Mouse (Mus musculus) retina, adult 2 months (tissue): ENCODE measurements around the gene Nkx1-2.

ENCODE experiments used
- DNase-seq: peaks from one replicate; pipeline ENCODE4 v3.0.0-alpha.2; 2012; ENCODE audit warnings: low read depth, low spot score

The Nkx1-2 gene

DNA sequence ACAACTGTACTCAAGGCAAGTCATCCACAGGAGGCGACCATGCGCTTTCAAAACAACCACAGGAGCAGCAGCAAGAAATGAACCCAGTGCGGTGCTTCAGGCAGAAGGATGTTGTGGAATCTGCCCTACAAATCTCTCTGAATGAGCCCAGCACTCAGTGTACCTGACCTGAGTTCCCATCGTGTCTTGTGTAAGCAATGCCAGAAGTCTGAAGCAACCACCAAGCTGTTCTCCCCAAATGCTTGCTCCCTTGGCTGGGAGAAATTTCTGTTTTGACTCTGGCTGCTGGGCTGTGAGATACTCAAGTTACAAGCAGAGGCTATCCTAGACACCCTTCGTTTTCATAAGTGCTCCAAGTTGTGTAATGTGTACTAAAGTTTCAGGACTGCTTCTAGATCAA is 6.3 kb upstream of the Nkx1-2 start:
- DNase-seq, result no peak

DNA sequence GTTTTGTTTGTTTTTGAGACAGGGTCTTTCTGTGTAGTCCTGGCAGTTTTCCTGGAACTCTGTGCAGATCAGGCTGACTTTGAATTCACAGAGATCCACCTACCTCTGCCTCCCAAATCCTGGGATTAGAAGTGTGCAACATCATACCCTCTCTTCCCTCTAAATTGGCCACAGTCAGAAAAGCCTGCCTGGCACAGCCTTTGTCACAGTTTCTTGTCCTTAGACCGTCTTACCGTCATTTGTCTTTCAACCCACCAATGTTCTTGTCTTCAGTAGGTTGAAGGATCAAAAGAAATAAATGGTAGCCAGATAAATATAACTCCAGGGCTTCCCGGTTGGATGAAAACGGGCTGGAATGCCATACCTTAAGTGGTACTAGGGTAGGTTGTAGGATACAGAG is 5.3 kb upstream of the Nkx1-2 start:
- no peak for DNase-seq

DNA sequence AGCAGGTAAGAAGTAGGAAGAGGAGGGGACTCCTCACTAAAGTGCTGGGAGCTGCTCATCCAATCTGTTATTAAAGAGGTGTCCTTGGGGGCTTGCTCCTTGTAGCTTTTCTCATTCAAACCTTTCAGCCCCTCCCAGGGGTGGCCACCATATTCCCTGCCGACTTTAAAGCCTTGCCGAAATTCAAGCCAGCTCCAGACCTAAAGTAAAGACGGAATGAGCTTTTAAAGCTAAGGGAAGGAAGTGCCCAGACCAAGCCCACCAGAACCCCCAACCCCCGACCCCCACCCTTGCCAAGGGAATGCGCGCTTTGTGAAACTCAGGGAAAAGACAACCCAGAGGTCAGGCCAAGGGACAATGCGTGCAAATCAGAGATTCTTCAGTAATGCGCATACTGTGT is 1.5 kb upstream of the Nkx1-2 start:
- DNase-seq, result no peak

DNA sequence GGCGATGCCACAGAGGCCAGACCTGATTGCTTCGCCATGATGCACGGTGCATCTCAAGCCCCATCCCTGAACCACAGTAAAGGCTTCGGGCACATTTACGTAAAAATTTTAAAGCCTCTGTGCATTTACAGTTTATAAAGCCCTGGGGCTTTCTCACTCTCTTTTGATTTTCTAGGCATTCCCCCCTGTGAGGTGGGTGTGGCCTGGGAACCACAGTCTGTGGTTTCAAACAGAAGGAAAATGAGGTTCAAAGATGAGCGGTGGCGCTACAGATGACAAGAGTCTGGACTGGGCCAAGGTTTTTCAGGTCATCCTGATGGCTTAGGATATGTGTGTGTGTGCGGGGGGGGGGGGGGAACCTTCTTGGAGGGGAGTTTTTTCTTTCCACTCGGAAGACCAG is 589 bp upstream of the Nkx1-2 start:
- no peak for DNase-seq

DNA sequence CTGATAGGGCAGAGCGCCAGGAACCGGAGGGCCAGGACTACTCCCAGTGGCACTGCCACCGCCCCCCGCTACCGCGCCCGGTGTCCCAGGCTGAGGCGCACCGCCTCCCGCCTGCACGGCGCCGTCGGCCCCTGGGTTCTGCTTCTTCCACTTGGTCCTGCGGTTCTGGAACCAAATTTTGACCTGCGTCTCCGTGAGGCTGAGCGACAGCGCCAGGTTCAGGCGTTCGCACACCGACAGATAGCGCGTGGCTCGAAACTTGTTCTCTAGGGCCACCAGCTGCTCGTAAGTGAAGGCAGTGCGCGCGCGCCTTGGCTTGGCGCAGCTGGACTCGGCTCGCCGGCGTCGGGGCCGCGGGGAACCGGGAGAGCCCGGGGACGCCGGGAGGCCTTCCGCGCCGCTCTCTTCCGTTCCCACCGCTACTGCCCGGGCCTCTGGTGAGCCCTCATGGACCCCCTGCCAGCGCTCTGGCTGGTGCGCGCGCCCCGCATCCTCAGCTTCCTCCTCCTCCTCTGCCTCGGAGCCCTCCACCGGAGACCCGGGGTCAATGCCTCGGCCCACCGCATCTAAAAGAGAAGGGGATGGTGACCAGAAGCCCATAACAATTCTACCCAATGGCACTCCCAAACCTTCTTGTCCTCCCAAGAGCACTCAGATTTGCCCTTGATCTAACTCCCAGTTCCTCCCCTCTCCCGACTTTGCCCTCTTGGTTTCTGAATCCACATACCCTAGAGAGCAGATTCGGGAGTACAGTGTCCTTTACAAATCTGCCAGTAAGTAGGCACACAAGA is 2.0 kb downstream of the Nkx1-2 start:
- DNase-seq, result no peak

DNA sequence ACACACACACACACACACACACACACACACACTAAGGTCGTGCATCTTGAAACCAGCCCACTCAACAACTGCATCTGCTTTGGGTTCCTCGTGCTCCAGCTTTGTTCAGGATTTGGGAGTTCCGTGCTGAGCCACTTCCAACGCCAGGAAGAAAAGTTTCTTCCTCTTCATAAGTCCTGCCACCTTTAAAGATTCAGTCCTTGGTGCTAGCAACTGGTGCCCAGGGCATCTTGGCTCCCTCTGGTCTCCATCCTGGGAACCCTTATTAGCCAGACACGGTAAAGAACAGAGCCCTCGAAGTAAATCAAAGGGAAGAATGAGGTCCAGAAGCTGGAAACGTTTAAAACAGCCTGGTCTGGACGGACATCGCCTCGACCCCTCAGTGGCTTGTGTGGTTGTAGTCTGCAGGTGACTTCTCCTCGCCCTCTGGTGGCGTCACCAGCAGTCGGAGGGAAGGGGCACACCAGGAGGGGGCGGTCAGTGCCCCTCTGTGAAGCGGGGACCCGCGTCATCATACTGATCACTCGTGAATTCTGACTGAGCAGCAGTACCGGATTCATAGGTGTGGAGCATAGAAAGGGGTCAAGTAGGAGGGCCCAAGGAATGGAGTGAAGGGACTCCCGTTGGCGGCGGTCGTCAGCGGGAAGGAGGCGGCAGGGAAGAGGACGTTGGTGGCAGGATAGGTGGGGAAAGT is 2.7 kb downstream of the Nkx1-2 start:
- DNase-seq, result no peak

DNA sequence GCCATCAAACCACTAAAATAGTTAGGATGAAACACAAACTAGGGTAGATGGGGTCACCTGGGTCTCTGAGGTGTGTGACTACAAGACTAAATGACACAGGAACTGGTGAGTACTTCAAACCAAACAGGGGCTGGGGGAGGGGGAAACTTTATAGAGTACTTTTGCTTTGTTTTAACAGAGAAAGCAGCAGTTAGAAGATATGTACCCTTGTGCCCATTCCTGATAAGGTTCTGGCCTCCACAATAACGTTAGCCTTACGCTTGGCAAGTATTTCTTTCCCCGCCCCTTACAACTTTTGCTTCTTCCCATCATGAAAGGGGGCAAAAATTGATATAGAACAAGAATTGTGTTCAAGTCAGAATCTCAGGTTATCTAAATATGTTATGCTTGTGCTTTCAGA is 3.6 kb downstream of the Nkx1-2 start:
- DNase-seq, result no peak

DNA sequence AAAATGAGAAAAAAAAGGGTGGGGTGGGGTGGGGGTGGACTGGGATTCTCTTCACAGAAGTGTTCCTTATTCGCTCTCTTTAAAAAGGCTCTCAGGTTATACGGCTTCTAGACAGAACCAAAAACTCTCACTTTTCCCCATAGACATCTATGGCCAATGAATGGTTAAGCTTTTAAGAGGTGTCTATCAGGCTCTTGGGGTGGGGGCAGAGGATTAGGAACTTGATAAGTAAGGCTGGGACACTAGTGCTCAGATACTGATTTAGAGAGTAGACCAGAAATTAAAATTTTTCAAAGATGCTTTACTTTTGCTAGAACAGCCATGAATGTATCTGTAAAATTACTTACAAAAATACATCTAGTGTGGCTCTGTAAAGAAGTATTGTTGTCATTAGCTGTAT is 5.1 kb downstream of the Nkx1-2 start:
- no peak for DNase-seq

DNA sequence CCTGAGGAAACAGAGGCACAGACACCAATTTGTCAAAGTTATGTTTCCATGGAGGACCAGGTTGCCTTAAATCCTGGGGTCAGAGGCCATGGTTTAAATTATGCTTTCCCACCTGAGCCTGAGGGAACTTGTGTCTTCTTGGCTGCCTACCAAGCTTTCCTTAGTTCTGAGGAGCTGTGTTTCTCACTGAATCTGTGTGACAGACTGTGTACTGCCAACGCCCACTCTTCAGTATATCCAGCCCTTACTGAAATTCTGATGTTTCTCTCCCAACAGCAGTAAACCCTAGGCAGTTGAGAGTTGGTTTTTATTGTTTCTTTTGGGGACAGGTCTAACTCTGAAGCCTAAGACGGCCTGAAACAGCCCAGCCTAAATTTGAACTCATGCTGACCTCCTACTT is 5.7 kb downstream of the Nkx1-2 start:
- DNase-seq, result no peak

DNA sequence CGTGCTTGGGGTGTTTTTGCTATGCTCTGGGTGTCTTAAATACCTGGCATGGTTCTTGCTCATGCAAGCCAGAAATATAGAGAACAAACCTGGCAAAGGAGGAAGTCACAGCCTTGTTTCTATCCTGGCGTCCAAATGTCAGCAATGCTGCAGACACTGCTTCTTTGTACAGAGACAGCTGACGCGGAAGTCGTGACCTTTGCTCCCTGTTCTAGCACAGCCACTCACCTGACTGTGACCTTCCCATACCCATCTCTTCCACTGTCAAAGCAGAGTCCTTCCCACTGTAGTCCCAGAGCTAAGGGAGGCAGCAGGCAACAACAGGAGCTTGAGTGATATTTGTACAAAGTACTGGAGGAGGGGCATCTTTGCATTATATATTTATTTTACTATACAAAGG is 9.8 kb downstream of the Nkx1-2 start:
- DNase-seq, result no peak

DNA sequence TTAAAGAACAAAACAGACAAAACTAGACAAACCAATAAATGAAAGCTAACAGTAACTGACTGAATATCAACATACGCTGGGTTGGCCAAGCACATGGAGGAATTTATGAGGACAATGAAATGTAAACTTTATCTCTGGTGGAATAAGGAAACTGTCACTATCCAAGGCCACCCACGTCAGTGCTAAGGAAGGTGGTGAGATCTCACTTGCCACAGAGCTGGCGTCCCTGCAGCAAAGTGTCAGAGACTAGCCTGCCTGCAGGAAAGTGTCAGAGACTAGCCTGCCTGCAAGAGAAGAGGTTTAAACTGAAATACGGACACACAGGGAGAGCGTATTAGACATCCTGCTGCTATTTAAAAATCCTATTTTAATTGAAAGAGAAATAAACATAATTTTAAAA is 12.3 kb downstream of the Nkx1-2 start:
- no peak for DNase-seq

DNA sequence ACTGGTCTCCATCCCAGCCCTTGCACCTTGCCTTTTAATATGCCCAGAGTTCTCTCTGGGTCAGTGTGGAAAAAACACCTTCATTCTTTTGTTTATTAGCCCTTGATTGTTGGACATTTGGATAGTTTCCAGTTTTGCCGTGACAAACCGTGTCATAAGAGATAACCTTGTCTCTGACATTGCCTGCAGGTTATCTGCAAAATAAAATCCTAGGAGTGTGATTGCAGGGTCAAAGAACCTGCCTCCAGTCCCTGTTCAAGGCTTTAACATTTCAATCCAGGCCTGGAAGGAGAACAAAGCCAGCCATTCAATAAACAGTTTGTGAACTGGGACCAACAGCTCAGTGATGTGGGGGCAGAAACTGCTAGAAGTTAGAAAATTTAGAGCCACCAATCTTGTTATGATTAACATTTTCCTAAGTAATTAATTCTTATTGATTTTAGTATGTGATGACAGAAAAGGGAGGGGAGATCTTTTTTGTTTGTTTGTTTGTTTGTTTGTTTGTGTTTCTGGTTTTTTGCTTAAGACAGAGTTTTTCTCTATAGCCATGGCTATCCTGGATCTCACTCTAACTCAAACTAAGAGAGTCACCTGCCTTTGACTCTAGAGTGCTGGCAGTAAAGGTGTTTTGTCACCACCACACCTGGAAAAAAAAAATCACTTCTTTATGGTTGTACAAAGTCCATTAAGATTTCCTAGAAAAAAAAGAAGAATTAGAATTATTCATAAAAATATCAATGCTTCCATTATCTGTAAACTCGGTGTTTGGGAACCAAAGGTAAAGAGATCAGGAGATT is 13.5 kb downstream of the Nkx1-2 start:
- no peak for DNase-seq

DNA sequence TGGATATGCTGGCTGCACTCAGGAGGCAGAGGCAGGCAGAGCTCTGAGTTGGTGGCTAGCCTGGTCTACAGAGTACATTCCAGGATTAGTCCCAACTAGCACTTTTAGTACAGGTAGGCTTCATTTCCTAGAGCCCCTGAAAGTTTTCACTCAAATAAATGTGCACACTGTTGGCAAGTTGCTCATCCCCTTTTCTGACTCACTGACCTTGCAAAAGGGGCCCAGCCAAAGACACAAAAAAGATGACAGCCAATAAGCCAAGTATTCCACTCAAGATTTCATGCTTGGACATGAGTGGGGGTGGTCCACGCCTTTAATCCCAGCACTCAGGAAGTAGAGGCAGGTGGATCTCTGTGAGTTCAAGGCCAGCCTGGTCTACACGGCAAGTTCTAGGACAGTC is 18.0 kb downstream of the Nkx1-2 start:
- no peak for DNase-seq

DNA sequence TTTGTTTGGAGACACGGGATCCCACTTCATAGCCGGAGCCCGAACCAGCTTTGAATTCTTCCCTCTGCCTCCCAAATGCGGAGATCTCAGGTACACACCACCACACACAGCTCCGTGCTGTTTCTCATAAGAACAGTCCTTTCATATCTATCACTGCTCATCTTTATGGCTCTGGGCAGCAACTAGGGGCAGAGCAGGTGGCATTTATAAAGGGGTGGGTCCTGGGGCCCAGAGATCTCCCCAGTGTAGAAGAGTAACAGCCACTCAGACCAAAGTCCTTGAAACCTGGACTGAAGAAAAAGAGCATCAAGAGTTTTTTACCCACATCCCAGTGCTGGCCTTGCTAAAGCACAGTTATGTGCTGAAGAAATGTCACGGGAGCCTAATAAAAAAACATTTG is 18.9 kb downstream of the Nkx1-2 start:
- DNase-seq, result no peak

DNA sequence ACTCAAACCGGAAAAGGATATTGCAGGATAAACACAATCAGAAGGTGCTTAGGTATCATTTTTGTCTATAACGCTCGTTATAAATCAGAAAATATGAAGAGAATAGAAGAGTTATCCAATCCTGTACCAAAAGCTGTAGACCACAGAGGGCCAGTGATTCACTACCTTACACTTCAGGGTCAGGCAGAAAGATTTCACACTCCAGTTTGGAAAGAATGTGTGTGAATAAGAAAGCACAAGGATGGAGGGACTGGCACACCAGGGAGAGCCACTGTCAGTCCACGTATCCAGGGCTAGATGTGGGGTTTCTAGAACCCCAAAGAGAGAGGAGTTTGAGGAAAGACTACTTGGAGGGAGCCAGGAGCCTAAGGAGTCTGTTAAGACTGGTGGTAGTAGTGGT is 22.5 kb downstream of the Nkx1-2 start:
- no peak for DNase-seq

DNA sequence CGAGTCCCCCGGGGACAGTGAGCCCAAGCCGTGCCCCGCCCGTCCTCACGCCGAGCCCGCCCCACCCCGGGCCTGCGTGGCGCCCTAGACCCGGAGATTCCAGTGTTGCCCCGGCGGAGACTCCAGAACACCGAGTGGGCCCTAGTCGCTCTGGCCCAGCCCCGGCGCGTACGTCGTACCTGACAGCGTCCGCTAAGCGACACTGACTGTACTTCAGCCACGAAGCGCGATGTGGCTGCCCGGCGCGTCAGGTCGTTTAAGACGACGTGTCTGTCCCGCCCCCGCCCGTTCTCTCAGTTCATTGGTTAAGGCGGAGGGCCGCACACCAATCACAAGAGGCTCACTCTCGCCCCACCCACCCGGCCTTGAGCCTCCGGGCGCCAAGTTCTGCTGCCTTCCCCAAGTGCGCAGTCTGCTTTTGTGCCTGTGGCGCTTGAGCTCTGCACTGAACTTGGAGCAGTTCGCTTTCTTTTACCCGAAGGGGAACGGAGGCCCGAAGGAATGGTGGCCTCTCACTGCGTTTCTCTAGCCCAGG is 23.3 kb downstream of the Nkx1-2 start, which contains the start of gene Oat:
TSS of gene Oat (minus strand) at position 283 of the 535 bp plus-strand sequence.
- DNase-seq, result peak; percentile 89

DNA sequence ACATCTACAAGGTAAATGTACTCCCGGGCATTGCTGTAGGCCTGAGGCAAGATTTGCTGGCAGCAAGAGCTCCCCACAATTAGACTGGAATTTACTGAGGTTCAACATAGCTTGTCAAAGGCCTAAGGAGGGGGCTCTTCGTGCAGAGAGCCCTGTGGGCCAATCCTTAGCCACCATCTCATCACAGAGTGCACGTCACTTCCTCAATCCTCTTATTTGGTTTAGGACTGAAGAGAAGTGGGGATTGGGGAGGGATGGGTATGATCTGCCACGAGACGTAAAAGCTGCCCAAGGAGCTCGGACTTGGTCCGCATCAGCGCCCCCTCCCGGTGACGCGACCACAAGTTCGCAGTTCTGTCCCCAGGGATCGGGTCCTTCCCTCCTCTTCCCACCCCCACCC is 23.8 kb downstream of the Nkx1-2 start:
- peak; percentile 80 for DNase-seq

DNA sequence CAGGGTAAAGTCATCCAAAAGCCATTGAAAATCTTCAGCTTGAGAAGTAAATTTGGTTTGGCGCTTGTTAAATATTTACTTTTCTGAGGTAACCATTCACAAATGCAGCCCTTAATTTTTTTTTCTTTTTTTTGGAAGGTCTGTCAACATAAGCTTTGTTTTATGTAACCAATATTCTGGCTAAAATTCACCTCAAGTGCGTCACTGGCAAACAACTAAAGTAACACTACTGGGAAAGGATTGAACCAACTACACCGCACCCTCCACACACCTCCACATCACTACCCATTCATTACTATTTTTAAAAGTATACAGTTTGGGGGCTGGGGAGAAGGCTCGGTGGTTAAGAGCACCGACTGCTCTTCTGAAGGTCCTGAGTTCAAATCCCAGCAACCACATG is 24.8 kb downstream of the Nkx1-2 start:
- no peak for DNase-seq

DNA sequence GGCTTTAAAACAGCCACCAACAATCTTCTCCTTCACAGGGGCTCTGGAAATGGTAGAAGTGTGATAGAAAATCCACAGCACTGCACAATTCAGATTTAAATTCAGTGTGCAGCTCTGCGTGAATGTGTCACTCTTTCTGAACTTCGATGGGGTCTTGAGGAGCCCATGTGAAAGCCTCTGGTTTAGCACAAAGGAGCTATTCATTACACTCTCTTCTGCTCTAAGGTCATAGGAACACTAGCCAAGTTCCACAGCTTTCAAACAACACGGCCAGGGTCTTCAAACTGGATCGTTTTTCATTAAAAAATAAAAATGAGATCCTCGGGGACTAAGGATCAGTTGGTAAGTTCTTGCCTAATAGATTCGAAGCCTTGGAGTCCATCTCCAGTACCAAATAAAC is 26.2 kb downstream of the Nkx1-2 start:
- DNase-seq, result no peak

DNA sequence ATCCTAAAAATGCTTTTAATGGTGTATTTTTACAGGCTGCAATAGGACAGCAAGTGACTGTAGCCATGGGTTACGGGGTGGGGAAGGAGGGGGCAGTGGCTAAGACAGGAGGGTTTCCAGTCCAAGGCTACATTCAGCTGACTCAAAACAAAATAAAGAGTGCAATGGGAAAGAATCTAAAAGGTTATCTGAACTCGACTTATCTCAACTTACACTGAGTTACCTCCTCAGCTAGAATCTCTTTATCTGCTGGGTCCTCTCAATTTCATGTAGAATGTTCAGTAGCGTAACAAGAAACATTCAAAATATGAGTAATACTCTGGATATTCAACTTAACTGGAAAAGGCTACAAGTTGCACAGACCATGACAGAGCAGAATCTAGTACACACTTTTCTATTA is 26.7 kb downstream of the Nkx1-2 start:
- no peak for DNase-seq

DNA sequence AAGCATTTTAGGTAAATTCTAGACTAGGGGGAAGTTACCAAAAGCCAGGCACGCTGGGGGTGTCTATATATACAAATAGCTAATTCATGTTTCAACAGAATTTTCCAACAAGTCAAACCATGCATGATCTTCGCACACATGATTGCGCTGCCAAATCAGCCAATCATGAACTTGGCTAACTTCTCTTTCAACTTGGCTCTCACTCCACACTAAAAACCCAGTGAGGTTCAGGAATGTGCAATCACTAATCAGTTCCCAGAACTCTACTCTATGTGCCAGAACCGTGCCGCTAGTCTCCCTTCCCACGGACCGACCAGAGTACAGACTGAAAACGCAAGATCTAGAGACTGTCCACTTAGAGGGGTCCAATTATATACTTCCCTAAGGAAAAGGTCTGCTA is 28.0 kb downstream of the Nkx1-2 start:
- peak; percentile 9 for DNase-seq

DNA sequence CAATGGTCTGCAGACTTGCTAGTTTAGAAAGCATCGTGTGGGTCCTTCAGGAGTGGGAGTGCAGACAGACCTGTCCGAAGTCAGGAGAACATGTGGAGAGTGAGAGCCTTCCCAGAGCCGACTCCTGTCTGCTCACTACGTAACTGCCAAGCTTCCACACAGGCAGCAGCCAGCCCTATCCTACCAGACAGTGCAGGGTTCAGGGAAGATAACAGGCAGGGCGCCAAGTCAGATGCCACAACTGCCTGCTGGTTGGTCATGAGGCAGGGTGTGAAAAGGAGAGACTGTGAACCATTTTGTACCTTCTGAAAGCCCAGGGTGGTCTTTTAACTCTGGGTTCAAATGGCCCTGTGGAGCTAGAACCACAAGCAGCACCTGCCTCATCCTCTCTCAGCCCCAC is 29.4 kb downstream of the Nkx1-2 start:
- no peak for DNase-seq
